Mouse (Mus musculus) neural tube, embryonic 10.5 days (tissue): Measurements from ENCODE around the gene Fyn.

Source experiments
- DNase-seq: peaks from one replicate; pipeline ENCODE4 v3.0.0-alpha.2; 2017; ENCODE audit warnings: low spot score; ENCODE audit errors: extremely low spot score

Fyn gene

DNA sequence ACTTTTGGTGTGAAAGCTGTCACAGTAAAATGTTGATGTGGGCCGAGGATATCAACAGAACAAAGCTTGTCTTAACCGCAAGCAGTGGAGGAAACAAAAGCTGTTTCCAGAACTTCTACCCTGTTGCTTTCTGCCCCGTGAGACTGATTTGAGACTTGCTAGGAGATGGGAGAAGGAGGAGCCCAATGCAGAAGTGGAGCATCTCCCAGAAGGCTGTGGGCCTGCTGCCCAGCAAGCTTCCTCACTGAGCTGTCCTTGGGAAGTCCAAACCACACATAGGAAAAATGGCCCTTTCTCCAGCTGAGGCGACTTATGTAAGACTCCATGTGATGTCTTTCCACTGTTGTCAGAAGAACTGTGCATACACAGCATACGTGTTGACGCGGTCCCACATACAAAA lies 101.7 kb downstream of the Fyn start:
- DNase-seq, result no peak

DNA sequence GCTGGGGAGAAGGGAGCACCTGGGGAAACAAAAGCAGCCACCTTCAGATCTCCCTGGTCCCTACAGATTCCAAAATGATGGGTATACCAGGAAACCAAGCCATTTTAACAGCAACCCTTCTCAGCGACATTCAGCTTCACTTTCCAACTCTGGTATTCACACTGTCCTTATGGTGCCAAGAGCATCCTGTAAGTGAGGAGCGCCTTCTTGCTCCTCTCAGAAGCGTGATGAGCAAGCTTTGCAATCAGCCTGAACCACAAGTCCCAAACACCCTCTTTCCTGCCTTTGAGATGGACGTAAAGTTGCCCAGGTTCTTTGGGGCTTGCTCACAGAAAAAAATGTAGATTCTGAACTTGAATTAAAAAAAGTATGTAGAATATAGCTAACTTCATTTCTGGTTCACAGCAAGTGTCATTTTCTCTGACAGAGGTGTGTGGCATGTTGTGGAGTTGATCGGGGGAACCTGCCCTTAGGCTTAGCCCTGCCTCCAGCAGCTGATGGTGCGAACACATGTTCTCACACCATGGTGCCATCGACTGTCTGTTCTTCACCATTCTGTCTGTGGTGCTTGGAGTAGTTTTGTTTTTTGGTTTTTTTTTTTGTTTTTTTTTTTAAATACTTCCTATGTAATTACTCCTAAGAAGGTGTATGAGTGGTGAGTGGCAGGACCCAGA lies 102.5 kb downstream of the Fyn start:
- no peak for DNase-seq

DNA sequence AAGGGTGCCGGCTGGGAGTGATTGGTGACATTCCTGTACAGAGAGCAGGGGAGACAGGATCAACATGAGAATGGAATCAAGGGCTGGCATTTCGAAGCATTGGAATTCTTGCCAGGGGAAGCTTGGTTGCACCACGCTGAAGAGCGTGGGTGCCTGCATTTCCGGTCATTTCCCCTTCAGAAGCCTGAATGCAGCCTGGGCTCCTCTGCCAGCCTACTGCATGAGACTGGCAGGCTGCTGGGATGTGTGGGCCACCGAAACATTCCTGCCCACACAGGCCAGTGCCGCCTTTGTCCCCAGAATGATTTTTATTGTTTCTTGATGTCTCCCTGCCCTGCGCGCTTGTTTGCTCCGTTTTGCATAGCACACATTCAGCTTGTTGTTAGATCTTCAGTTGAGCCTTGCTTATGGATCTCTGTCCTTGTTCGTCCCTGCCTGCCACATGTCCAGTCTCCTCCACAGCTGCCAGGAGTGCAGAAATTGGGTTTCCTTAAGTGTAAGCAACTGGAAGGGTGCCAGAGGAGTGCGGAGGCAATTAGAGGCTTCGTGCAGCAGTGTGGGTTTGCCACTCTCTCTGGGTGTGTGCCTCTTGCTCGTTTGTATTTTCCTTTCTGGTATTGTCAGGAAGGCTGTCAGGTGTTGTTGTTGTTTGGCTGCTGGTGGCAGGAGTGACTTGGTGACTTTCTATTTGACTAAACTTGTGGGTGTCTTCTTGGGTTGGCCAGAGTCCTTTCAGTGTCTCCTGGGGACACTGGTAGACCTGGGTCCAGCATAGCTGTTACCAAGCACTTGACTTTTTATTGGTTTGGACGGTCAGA lies 103.3 kb downstream of the Fyn start:
- DNase-seq, result no peak

DNA sequence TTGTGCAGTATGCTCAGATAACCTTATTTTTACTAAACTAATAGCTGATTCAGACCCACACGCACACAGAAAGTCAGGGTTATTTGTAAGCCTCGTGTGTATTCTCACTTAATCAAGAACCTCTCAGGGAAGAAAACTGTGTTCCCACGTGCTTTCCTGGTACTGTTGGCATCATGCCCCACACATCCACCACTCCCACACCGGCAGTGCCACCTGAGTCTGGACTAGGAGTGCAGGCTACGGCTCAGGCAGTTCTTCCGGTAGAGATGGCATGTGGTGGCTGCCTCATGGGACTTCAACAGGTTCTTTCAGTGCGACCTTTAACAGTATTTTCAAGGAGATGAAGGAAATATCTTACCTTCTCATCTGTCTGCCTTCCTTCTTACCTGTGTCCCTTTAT lies 104.3 kb downstream of the Fyn start:
- no peak for DNase-seq

DNA sequence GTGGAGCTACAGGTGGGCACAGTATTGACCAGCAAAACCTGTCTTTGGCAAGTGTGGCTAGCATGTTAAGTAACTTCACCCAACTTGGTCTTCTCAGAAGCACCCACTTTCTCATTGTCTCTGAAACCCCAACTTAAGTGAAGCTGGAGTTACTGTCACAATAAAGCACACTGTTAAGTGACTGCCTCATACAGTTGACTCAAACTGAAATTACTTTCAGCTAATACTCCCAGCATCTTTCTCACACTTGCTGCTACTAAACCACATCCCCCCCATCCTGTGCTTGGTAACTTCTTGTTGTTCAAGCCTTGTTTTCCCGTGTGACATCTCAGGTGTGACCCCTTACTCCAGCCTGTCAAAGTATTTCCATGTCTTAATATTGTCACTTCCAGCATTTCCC lies 110.7 kb downstream of the Fyn start:
- DNase-seq, result no peak

DNA sequence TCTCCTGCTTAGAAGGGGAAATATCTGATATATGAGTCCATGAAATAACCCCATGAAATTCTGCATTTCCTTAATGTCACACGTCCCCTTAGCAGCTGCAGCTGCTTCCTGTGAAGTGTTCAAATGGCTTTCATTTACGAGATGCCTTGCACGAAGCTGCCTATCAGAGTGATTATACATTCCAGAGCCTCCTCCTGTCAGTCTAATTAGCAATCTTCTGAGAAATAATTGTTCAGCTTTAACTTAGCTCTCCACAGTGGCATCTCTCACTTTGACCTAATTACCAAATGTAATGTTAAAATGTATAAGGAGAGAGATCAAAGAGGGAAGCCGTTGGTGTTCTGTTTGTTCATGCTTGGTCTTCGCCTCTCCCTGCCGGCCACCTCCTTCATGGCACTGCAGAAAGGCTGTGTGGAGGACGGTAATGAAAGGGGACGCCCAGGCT lies 115.7 kb downstream of the Fyn start:
- no peak for DNase-seq

DNA sequence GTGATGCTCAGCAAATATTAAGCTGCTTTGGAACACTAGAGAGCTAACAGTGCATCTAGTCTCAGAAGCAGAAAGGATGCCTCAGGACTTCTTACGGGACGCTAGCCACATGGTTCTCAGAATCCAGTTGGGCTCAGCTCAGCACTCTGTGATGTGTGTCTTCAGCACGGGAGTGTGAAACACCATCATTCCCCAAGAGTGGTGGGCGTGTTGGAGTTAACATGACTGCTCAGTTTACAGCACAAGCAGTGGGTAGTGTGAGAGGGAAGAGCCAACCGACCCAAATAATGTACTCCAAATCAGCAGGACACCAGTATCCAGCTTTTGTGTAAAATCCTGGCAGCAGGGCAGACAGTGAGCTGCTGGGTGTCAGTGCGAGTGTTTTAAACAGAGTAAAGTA lies 116.2 kb downstream of the Fyn start:
- no peak for DNase-seq

DNA sequence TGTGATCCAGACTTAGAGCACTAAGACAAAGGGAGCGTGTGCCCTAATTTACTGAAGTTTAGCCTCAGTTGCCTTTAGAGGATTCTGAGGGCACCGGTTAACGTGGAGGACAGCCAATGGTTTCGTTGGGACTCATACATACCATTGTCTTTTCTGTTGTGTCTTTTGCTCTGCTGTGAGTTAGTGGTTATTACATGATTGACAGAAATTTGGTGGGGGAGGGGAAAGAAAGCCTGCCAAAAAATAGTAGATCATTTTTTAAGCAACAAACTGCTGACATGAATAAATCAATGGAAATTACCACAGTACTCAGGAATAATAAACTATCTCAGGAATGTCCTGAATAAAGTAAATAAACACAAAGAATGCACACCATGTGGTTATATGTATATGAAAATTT lies 117.3 kb downstream of the Fyn start:
- no peak for DNase-seq

DNA sequence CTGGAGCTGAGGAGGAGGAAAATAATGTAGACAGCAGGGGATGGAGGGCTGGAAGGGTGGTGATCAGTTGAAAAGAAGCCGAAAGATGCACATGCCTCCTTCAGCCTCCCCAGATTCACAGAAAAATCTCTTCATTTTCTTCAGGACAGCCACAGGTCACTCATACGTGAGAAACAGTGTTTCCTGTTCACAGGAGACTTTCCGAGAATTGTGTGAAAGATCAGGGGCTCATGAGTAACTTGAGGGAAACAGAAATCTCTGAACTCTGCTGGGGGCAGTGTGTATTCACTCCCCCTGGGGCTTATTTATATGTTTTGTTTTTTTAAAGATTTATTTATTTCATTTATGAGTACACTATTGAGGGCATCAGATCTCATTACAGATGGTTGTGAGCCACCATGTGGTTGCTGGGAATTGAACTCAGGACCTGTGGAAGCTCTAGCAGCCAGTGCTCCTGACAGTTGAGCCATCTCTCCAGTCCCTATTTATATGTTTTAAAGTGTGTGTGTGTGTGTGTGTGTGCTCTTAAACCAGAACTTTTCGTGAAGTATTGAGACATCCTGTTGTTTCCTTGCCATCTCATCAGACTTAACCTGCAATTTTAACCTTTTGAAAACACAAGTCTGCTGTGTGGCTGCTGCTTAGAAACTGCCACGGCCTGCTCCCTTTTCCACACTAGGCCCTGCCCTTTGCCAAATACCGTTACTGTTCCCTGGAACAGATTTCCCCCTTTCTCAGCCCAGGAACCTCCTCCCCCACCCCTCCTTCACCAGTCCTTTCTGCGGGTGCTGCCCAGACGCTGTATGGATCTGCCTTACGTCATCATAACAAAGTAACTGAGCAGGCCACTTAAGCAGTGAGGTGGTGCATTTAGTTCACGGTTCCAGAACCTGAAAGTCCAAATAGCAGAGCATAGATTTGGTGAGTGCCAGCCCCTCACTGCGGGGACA lies 118.1 kb downstream of the Fyn start:
- DNase-seq, result no peak

DNA sequence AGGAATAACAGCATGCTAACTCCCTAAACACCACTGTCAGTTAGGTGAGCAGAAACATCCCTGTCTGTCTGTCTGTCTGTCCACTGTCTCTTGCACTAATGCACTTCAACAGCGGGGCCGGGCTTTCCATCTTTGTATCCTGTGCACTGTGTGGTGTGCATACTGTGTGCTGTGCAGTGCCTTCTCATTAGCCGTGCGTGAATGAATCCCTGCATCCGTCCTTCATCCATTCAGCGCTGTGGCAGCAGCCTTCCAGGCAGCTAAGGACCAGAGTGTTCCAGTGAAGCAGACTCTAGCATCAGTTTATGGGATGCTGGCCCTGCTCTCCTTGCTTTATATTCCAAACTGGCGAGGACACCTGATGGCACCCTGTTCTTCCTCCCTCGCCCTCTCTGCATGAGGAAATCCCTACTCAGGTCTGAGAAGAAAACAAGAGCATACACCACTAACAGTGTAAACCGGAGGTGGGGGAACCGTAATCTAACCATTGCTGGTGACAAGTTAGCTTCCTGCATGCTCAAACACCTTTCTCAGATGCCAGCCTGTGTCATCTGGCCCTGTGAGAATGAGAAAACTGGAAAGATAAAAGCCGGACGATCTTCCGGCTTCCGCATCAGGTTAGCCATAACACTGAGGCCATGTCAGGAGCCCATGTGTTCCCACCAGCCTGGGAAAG lies 119.2 kb downstream of the Fyn start:
- DNase-seq, result no peak

DNA sequence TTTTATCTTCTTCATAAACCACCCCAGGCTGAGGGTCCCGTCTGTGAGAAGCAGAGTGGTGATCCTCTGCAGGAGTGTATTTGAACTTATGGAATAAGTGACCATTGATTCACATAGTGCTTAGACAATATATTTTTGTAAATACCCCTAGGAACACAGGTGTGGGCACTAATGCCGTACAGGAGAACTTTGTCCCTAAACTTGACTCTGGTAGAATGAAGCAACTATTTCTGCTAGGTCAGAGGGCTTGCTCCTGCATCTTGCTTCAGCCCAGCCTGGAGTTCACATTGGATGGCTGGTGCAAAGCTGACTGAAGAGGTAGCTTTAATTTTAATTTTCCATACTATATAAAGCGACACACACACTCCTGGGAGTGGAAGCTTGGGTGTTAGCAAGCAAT lies 119.9 kb downstream of the Fyn start:
- no peak for DNase-seq

DNA sequence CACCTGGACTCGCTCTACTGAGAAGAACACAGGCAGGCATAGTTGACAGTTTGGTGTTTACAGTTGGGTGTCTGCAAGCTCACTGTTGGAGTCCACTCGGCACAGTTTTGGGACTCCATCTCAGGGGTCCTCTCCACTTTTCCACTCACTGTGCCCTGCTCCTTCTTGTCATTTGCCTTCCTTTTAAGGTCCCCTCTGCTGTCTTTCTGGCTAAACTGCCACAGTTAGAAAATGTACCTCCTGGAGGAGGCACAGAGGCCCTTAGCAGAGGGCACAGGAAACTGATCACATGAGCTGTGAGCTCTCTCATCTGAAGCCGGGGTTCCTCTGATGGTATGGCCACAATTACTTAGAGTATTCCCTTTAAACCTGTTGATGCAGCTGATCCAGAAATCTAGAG lies 120.3 kb downstream of the Fyn start:
- DNase-seq, result no peak

DNA sequence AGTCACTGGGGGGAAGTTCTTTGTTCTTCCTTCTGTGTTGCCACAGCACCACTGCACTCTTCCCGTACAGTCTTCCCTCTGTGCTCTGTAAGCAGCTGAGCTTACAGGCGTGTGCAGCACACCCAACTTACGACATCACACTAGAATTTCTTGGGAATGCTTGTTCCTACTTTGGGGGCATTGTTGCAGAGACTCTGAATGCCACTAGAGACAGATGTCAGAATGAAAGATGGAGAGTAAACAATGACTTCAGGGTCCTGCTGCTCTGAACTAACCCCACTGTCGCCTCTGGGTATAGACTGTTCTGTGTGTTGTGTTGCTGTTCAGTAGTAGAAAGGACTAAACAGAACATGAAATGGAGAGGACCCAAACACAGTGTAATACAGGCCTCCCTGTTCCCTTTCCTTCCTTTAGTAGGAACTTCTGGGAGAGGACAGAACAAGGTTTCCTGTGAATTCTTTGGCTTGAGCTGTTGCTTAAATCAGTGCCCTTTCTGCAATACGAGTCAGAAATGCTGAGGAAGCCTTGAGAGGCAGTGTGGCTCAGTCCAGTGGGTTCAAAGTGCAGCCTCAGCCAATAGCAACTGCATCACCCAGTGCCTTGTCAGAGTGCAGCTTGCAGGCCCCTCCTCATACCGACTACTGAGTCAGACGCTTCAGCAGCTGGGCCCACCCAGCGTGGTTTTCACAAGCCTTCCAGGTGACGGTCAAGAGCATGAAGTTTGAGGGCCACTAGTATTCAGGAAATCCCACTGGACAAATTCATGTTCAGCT lies 121.9 kb downstream of the Fyn start:
- no peak for DNase-seq

DNA sequence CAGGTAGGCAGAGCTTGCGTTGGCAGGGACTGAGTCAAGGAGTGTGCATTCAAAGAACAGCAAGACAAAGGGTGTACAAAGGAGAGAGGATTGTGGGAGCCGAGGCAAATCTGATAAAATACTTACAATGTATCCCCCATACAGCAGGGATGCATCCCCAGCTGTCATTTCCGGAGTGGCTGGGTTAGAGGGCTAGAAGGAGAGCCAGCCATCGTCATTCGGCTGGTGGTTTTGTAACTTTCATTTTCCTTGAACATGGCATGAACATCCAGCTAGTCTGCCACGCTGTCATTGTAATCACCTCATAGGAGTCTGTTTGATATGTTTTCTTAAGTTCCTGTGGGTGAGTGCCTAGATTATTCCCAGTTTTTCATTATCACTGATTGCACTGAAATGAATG lies 123.5 kb downstream of the Fyn start:
- no peak for DNase-seq

DNA sequence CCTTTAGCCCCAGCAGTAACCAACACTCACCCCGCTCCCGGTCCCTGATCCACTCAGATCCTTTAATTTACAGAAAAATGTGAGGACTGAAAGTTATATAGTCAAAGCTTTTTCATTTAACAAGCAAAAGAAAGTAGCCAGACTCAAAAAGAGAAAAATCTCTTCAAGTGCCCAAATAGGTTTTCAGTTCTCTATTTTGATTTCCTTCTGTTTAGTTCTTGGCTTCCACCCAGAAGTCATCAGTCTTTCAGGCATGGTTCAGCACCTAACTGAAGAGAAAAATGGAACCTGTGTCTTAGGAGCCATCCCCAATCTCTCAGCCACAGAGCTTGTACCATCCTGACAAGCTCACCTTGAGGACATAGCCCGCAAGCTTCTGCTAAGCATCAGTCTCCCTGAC lies 124.4 kb downstream of the Fyn start:
- no peak for DNase-seq

DNA sequence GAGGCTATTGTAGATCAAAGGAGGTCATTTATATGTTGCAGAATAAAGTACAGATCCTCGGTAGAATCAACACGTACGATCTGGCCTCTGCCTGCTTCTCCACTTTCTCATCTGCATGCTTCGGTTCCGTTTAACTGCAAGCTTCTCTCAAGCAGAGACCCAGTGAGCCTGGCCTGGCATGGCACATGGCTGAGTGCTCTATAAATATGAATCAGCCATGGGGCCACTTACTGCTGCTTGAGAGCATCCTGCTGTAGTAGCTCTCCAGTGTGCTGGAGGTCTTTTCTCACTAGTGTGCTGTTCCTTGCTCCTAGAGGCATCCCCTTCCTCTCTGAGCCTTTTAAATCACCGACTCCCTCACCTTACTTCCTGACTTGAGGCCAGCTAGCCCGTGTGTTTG lies 130.0 kb downstream of the Fyn start:
- DNase-seq, result no peak

DNA sequence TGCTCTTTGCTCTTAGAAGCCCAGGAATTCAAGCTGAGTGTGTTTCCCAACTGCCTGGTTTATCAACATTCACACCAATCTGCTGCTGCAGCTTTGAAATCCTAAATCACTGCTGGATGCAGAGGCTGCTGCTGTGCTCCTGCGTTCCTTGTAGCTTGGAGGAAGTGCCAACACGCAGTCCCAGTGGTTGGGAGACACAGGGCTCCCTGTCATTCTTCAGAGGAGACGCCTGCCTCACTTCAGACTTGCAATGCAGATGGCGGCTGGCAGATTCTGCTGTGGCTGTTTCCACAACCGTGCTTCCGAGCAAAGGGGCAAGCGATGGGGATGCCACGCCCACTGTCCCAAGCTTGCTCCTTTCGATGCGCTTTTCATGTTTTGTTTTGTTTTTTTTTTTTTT lies 132.9 kb downstream of the Fyn start:
- no peak for DNase-seq

DNA sequence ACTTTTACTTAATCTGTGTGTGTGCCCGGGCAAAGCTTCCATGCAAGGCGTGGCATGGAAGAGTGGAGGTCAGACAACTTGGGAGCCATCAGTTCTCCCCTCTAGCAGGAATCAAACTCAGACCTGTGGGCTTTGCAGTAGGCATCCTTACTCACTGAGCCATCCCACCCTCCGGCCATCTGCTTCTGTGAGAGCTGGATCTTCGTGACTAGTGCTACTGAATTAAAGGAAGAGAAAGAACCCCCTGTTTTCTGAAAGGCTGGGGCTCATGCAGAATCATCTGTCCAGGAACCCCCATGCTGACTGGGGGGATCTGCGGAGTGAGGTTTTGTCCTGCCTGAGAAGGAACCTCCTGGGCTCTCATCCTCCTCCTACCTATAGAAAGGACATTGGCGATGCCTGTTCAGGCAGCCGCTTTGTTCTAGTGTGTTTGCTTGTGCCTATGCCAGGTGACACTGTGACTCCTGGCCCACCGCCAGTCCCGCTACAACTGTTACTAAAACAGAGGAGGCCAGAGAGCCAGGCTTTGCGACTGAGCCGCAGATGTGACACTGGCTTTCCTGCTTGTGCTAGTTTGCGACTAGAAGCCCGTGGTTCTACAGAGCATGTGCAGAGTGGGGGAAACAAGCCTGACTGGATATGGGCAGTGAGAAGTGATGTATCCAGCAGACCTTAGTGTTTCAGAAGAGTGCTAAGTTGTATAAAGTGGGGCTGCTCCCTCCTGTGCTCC lies 133.5 kb downstream of the Fyn start:
- DNase-seq, result no peak

DNA sequence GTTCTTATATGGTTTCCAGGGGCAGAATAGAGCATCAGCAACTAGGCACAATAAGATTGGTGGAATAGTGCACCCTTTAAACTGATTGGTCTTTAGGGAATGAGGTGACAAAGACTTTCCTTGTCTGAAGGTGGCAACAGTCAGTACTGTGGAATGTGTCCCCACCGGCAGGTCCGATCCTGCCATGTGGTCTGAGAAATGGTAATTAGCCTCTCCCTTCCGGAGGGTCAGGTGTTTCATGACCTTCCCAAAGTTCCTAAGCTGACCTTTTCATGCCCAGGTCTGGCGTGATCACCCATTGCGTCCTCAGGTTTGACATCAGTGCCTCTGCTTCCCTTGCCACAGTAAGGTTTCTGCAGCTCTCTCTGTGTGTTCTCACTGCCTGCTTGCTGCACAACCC lies 134.7 kb downstream of the Fyn start:
- DNase-seq, result no peak

DNA sequence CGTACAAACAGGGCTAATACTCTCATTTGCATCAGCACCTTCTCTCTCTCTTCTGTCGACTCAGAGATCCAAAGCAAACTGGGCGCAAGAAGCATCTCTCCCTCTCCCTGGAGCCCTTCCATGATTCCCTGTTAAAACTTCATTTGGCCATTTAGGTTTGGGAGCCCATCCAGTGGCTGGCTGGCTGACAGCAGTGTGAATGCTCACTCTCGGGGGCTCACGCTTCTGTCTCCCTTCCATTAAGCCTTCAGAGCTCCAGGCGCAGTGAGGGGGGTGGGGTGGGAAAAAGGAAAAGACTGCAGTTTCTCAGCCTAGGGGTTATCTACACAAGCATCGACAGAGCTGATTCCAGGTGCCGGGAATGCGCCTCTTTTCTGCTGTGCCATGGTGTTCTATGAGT lies 136.4 kb downstream of the Fyn start:
- no peak for DNase-seq
